In the genomic region with DNA sequence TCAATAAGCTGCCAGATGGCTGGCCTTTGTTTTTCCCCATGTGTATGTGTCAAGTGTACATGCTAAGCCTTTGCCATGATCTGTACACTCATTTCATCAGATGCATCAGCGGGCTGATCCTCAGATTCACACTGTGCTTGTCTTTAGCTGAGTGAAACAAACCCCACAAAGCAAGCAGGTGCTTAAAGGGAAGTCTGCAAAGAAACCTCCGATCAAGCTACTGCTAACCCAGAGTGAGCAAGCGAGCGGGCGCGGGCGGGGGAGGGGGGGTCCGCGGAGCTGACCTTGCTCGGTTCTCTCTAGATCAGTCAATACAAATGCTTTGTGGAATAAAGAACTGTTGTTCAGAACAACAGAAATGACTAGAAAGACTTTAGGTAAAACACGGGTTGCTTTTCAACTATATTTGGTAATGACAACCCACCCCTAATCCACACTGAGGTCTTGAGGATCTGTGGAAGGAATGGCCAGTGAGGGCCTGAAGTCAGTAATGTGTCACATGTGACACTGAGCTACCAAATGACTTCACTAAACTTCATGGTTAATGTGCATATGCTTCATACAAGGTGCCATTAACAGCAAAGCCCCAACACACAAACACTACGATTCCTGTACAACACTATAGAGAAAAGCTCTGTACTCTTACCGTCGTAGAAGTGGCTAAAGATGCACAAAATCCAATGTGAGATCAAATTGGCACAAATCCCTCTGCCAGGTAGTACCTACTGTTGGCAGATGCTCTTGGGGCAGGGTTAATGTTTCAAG, we compare ENCODE assay signal across 12 mouse cellular contexts.
DNase-seq lines count a peak whose midpoint lies in the region; ATAC-seq lines count a peak whose summit lies in the region.
"Had no signal": no experiment of that assay in that cellular context is flagged by ENCODE, and none has a peak within 500 bp of the region (broad histone marks: within the 10 kb centered on the region; RNA-seq: fewer than 3 reads in every experiment).

No protein-coding gene starts in this region.

- H3K4me2 ChIP-seq in forebrain, embryonic 12.5 days, result no peak overlapping the region
- no peak overlapping the region for H3K4me2 ChIP-seq in forebrain, embryonic 11.5 days (ENCODE audit: low read depth, low read length, severe bottlenecking)
- no peak overlapping the region for H3K4me2 ChIP-seq in midbrain, embryonic 16.5 days (ENCODE audit: low read length)
- peak overlapping the region; percentile 20; the same call in 1 of the 2 replicates for H3K4me2 ChIP-seq in liver, embryonic 13.5 days
- H3K4me2 ChIP-seq: heart, embryonic 11.5 days; limb, embryonic 13.5 days; neural tube, embryonic 15.5 days had no signal

- H3K4me3 ChIP-seq in forebrain, embryonic 12.5 days (replicated peaks), result no peak overlapping the region
- H3K4me3 ChIP-seq in forebrain, embryonic 11.5 days (ENCODE audit: low read depth, low read length), result no peak overlapping the region
- H3K4me3 ChIP-seq in midbrain, embryonic 16.5 days (ENCODE audit: low read depth, low read length), result no peak overlapping the region
- H3K4me3 ChIP-seq in midbrain, embryonic 10.5 days, result no peak overlapping the region
- H3K4me3 ChIP-seq in liver, embryonic 13.5 days (replicated peaks), result no peak overlapping the region
- H3K4me3 ChIP-seq: limb, embryonic 13.5 days; neural tube, embryonic 15.5 days had no signal

- DNase-seq in forebrain, embryonic 11.5 days (ENCODE audit: low spot score), result no peak
- no peak for DNase-seq in midbrain, embryonic 10.5 days (ENCODE audit: low spot score)
- DNase-seq in liver, embryonic 13.5 days, result no peak
- DNase-seq in thymus, postnatal 36 days, result peak; percentile 46 to 48
- DNase-seq in frontal cortex, postnatal 10 days (ENCODE audit: low spot score in 2 of 2), result no peak
- DNase-seq in cerebellum, adult 11 months, result no peak

- H3K27me3 ChIP-seq in forebrain, embryonic 12.5 days, result no peaks in the 10 kb centered on the region
- no peaks in the 10 kb centered on the region for H3K27me3 ChIP-seq in forebrain, embryonic 11.5 days (ENCODE audit: control insufficient read depth, insufficient read depth, low read length)
- no peaks in the 10 kb centered on the region for H3K27me3 ChIP-seq in midbrain, embryonic 16.5 days (ENCODE audit: control insufficient read depth, insufficient read depth, low read depth, low read length)
- no peaks in the 10 kb centered on the region for H3K27me3 ChIP-seq in midbrain, embryonic 10.5 days (ENCODE audit: low read depth, poor library complexity, severe bottlenecking)
- H3K27me3 ChIP-seq in liver, embryonic 13.5 days, result no peaks in the 10 kb centered on the region
- H3K27me3 ChIP-seq: limb, embryonic 13.5 days; megakaryocyte, embryonic 14.5 days; neural tube, embryonic 15.5 days had no signal

- H3K4me1 ChIP-seq in forebrain, embryonic 12.5 days, result peaks cover 10% of the 10 kb centered on the region
- peaks cover 4% of the 10 kb centered on the region; the same call in 1 of the 2 replicates for H3K4me1 ChIP-seq in forebrain, embryonic 11.5 days (replicated peaks; ENCODE audit: control insufficient read depth, insufficient read depth, low read length)
- H3K4me1 ChIP-seq in midbrain, embryonic 16.5 days (ENCODE audit: control insufficient read depth, insufficient read depth, low read length), result no peaks in the 10 kb centered on the region; the same call in 1 of the 2 replicates
- H3K4me1 ChIP-seq in midbrain, embryonic 10.5 days, result peaks cover 23% of the 10 kb centered on the region
- peaks cover 90% of the 10 kb centered on the region for H3K4me1 ChIP-seq in liver, embryonic 13.5 days (replicated peaks)

- H3K9me3 ChIP-seq in forebrain, embryonic 12.5 days, result no peaks in the 10 kb centered on the region
- H3K9me3 ChIP-seq in forebrain, embryonic 11.5 days (ENCODE audit: control insufficient read depth, low read length), result no peaks in the 10 kb centered on the region
- no peaks in the 10 kb centered on the region for H3K9me3 ChIP-seq in midbrain, embryonic 16.5 days (replicated peaks; ENCODE audit: control insufficient read depth, low read length, poor library complexity, severe bottlenecking)
- no peaks in the 10 kb centered on the region for H3K9me3 ChIP-seq in midbrain, embryonic 10.5 days (replicated peaks)
- H3K9me3 ChIP-seq in liver, embryonic 13.5 days (replicated peaks), result no peaks in the 10 kb centered on the region
- H3K9me3 ChIP-seq: limb, embryonic 13.5 days; megakaryocyte, embryonic 14.5 days; neural tube, embryonic 15.5 days had no signal

- WGBS in forebrain, embryonic 12.5 days, result 64% methylated on average over 14 of the region's 14 CpGs
- 60% methylated on average over 14 of the region's 14 CpGs for WGBS in forebrain, embryonic 11.5 days
- WGBS in midbrain, embryonic 16.5 days, result 61% methylated on average over 14 of the region's 14 CpGs
- 73% methylated on average over 14 of the region's 14 CpGs for WGBS in midbrain, embryonic 10.5 days
- WGBS in liver, embryonic 13.5 days (ENCODE audit: insufficient replicate concordance), result 36% methylated on average over 14 of the region's 14 CpGs

- H3K27ac ChIP-seq in forebrain, embryonic 12.5 days, result no peak overlapping the region
- no peak overlapping the region for H3K27ac ChIP-seq in forebrain, embryonic 11.5 days (ENCODE audit: low read depth, low read length)
- H3K27ac ChIP-seq in midbrain, embryonic 16.5 days (ENCODE audit: low read length), result no peak overlapping the region
- H3K27ac ChIP-seq in midbrain, embryonic 10.5 days (replicated peaks), result no peak overlapping the region
- peak overlapping the region; percentile 66 for H3K27ac ChIP-seq in liver, embryonic 13.5 days
- H3K27ac ChIP-seq: limb, embryonic 13.5 days; neural tube, embryonic 15.5 days had no signal

- H3K9ac ChIP-seq in forebrain, embryonic 12.5 days, result no peak overlapping the region
- no peak overlapping the region for H3K9ac ChIP-seq in forebrain, embryonic 11.5 days (ENCODE audit: low read length)
- H3K9ac ChIP-seq in midbrain, embryonic 16.5 days (ENCODE audit: low read depth, low read length), result no peak overlapping the region
- peak overlapping the region; percentile 20 for H3K9ac ChIP-seq in liver, embryonic 13.5 days
- H3K9ac ChIP-seq: limb, embryonic 13.5 days; neural tube, embryonic 15.5 days had no signal

- no peaks in the 10 kb centered on the region for H3K36me3 ChIP-seq in forebrain, embryonic 12.5 days (replicated peaks)
- no peaks in the 10 kb centered on the region for H3K36me3 ChIP-seq in forebrain, embryonic 11.5 days (ENCODE audit: control insufficient read depth, insufficient read depth, low read length)
- H3K36me3 ChIP-seq in midbrain, embryonic 16.5 days (ENCODE audit: control insufficient read depth, insufficient read depth, low read length), result no peaks in the 10 kb centered on the region
- H3K36me3 ChIP-seq in midbrain, embryonic 10.5 days, result no peaks in the 10 kb centered on the region
- H3K36me3 ChIP-seq in liver, embryonic 13.5 days, result no peaks in the 10 kb centered on the region
- H3K36me3 ChIP-seq: limb, embryonic 13.5 days; neural tube, embryonic 15.5 days had no signal

- ATAC-seq in forebrain, embryonic 12.5 days (ENCODE audit: low FRiP score), result peak; percentile 33; the same call in 1 of the 2 replicates
- no peak for ATAC-seq in forebrain, embryonic 11.5 days (replicated peaks; ENCODE audit: low FRiP score)
- peak; percentile 40; the same call in 1 of the 2 replicates for ATAC-seq in midbrain, embryonic 16.5 days
- ATAC-seq in liver, embryonic 13.5 days (ENCODE audit: low read depth), result no peak

Comparison
In these comparisons a context has a peak if more than half of its experiments do, and no peak if none do; other contexts are left out.
1. ATAC-seq: peak in forebrain, embryonic 12.5 days (single experiment) and midbrain, embryonic 16.5 days (single experiment); none in forebrain, embryonic 11.5 days (single experiment) and liver, embryonic 13.5 days (single experiment).
2. DNase-seq: peak in thymus, postnatal 36 days (2 of 2); none in forebrain, embryonic 11.5 days (single experiment), midbrain, embryonic 10.5 days (single experiment), liver, embryonic 13.5 days (single experiment), frontal cortex, postnatal 10 days (0 of 2) and cerebellum, adult 11 months (single experiment).